Mouse (Mus musculus): ENCODE data around the gene Wdr46. TPM values are rescaled to one million over a fixed set of nuclear protein-coding genes. Genes with fewer than 3 reads are reported as not detected.
"Not testable (repeated sequence)": the region's sequence is repeated elsewhere in the genome, so short reads cannot be mapped to it uniquely, and the experiment has no call there.

The Wdr46 gene
- polyA plus RNA-seq, 1 experiment: 21.4 TPM

GRCm38 (mm10) chr17:33995651-33996050 lies 55.2 kb downstream of the Wdr46 start:
- Histone ChIP-seq H3K4me3 (replicated peaks; ENCODE audit: control insufficient read depth, low read depth, low read length) (no peak overlapping the region), H3K4me1 (ENCODE audit: control insufficient read depth, insufficient read depth, low read length) (no peaks in the 10 kb centered on the region), H3K27ac (ENCODE audit: control insufficient read depth, insufficient read depth, low read depth, low read length, poor library complexity) (no peak overlapping the region)
- TF ChIP-seq POLR2A (IDR thresholded peaks at IDR 0.05; ENCODE audit: borderline replicate concordance, control insufficient read depth, low read depth, low read length): no peak
- TF ChIP-seq CTCF (IDR thresholded peaks at IDR 0.05; ENCODE audit: control insufficient read depth, insufficient read depth, low read length): no peak
- 67% methylated on average over 3 of the region's 3 CpGs for WGBS

GRCm38 (mm10) chr17:33997025-33997424 lies 56.6 kb downstream of the Wdr46 start:
- not testable (repeated sequence) for H3K27ac ChIP-seq (ENCODE audit: control insufficient read depth, insufficient read depth, low read depth, low read length, poor library complexity); H3K4me1 ChIP-seq (ENCODE audit: control insufficient read depth, insufficient read depth, low read length); H3K4me3 ChIP-seq (replicated peaks; ENCODE audit: control insufficient read depth, low read depth, low read length)
- 80% methylated on average over 2 of the region's 2 CpGs for WGBS

GRCm38 (mm10) chr17:33998697-33999096 lies 58.2 kb downstream of the Wdr46 start:
- peak overlapping the region; percentile 75 for H3K4me3 ChIP-seq (replicated peaks; ENCODE audit: control insufficient read depth, low read depth, low read length)
- not testable (repeated sequence) for H3K4me1 ChIP-seq (ENCODE audit: control insufficient read depth, insufficient read depth, low read length); H3K27ac ChIP-seq (ENCODE audit: control insufficient read depth, insufficient read depth, low read depth, low read length, poor library complexity)
- WGBS: 7% methylated on average over 5 of the region's 5 CpGs

Other genes with a start within 250 kb of the Wdr46 start
- 227 and 290 TPM in 2 replicates for gene March2, start 222.0 kb upstream of the Wdr46 start, polyA plus RNA-seq (2011; ENCODE audit: insufficient read depth, insufficient read length, low replicate concordance, missing spikeins)
- 45.8 and 57.6 TPM in 2 replicates for gene Rab11b, start 180.1 kb upstream of the Wdr46 start, polyA plus RNA-seq (2011; ENCODE audit: insufficient read depth, insufficient read length, low replicate concordance, missing spikeins)
- gene Angptl4, start 158.8 kb upstream of the Wdr46 start, polyA plus RNA-seq (2011; ENCODE audit: insufficient read depth, insufficient read length, low replicate concordance, missing spikeins): 3.4 and 7.4 TPM in 2 replicates
- gene Kank3, start 130.1 kb upstream of the Wdr46 start, polyA plus RNA-seq (2011; ENCODE audit: insufficient read depth, insufficient read length, low replicate concordance, missing spikeins): 23.0 and 52.7 TPM in 2 replicates
- gene Rps28, start 116.1 kb upstream of the Wdr46 start, polyA plus RNA-seq (2011; ENCODE audit: insufficient read depth, insufficient read length, low replicate concordance, missing spikeins): 900 and 1,879 TPM in 2 replicates
- 68.0 and 157 TPM in 2 replicates for gene Ndufa7, start 116.1 kb upstream of the Wdr46 start, polyA plus RNA-seq (2011; ENCODE audit: insufficient read depth, insufficient read length, low replicate concordance, missing spikeins)
- gene Cd320, start 97.6 kb upstream of the Wdr46 start, polyA plus RNA-seq (2011; ENCODE audit: insufficient read depth, insufficient read length, low replicate concordance, missing spikeins): 2.8 and 4.6 TPM in 2 replicates
- not detected in 2 replicates for gene Gm7029, start 66.8 kb upstream of the Wdr46 start, polyA plus RNA-seq (2011; ENCODE audit: insufficient read depth, insufficient read length, low replicate concordance, missing spikeins)
- 358 and 477 TPM in 2 replicates for gene Kifc1, start 50.0 kb upstream of the Wdr46 start, polyA plus RNA-seq (2011; ENCODE audit: insufficient read depth, insufficient read length, low replicate concordance, missing spikeins)
- gene Platr17, start 35.5 kb upstream of the Wdr46 start, polyA plus RNA-seq (2011; ENCODE audit: insufficient read depth, insufficient read length, low replicate concordance, missing spikeins): 1.2 and 1.9 TPM in 2 replicates
- 26.4 and 42.3 TPM in 2 replicates for gene Daxx, start 31.2 kb upstream of the Wdr46 start, polyA plus RNA-seq (2011; ENCODE audit: insufficient read depth, insufficient read length, low replicate concordance, missing spikeins)
- gene Tapbp, start 24.8 kb upstream of the Wdr46 start, polyA plus RNA-seq (2011; ENCODE audit: insufficient read depth, insufficient read length, low replicate concordance, missing spikeins): 75.8 and 87.3 TPM in 2 replicates
- 21.2 and 26.3 TPM in 2 replicates for gene Zbtb22, start 24.8 kb upstream of the Wdr46 start, polyA plus RNA-seq (2011; ENCODE audit: insufficient read depth, insufficient read length, low replicate concordance, missing spikeins)
- 91.8 and 173 TPM in 2 replicates for gene Rgl2, start 11.1 kb upstream of the Wdr46 start, polyA plus RNA-seq (2011; ENCODE audit: insufficient read depth, insufficient read length, low replicate concordance, missing spikeins)
- 75.9 and 89.6 TPM in 2 replicates for gene Pfdn6, start 317 bp upstream of the Wdr46 start, polyA plus RNA-seq (2011; ENCODE audit: insufficient read depth, insufficient read length, low replicate concordance, missing spikeins)
- 1.9 and 4.1 TPM in 2 replicates for gene B3galt4, start 10.8 kb downstream of the Wdr46 start, polyA plus RNA-seq (2011; ENCODE audit: insufficient read depth, insufficient read length, low replicate concordance, missing spikeins)
- gene Vps52, start 15.2 kb downstream of the Wdr46 start, polyA plus RNA-seq (2011; ENCODE audit: insufficient read depth, insufficient read length, low replicate concordance, missing spikeins): 13.7 and 23.1 TPM in 2 replicates
- gene Rps18, start 15.3 kb downstream of the Wdr46 start, polyA plus RNA-seq (2011; ENCODE audit: insufficient read depth, insufficient read length, low replicate concordance, missing spikeins): 1,108 and 1,335 TPM in 2 replicates
- 698 and 1,240 TPM in 2 replicates for gene H2-K1, start 59.7 kb downstream of the Wdr46 start, polyA plus RNA-seq (2011; ENCODE audit: insufficient read depth, insufficient read length, low replicate concordance, missing spikeins)
- gene Ring1, start 84.0 kb downstream of the Wdr46 start, polyA plus RNA-seq (2011; ENCODE audit: insufficient read depth, insufficient read length, low replicate concordance, missing spikeins): 9.0 and 35.7 TPM in 2 replicates
- 120 and 165 TPM in 2 replicates for gene H2-Ke6, start 87.4 kb downstream of the Wdr46 start, polyA plus RNA-seq (2011; ENCODE audit: insufficient read depth, insufficient read length, low replicate concordance, missing spikeins)
- 51.4 and 84.6 TPM in 2 replicates for gene Slc39a7, start 91.0 kb downstream of the Wdr46 start, polyA plus RNA-seq (2011; ENCODE audit: insufficient read depth, insufficient read length, low replicate concordance, missing spikeins)
- 36.0 and 70.9 TPM in 2 replicates for gene Rxrb, start 91.2 kb downstream of the Wdr46 start, polyA plus RNA-seq (2011; ENCODE audit: insufficient read depth, insufficient read length, low replicate concordance, missing spikeins)
- 10.7 and 12.6 TPM in 2 replicates for gene Col11a2, start 98.8 kb downstream of the Wdr46 start, polyA plus RNA-seq (2011; ENCODE audit: insufficient read depth, insufficient read length, low replicate concordance, missing spikeins)
- gene H2-Oa, start 151.7 kb downstream of the Wdr46 start, polyA plus RNA-seq (2011; ENCODE audit: insufficient read depth, insufficient read length, low replicate concordance, missing spikeins): 3.9 and 6.3 TPM in 2 replicates
- gene H2-DMa, start 178.9 kb downstream of the Wdr46 start, polyA plus RNA-seq (2011; ENCODE audit: insufficient read depth, insufficient read length, low replicate concordance, missing spikeins): 14.2 and 38.5 TPM in 2 replicates
- gene Brd2, start 182.0 kb downstream of the Wdr46 start, polyA plus RNA-seq (2011; ENCODE audit: insufficient read depth, insufficient read length, low replicate concordance, missing spikeins): 118 and 172 TPM in 2 replicates
- gene H2-DMb2, start 202.6 kb downstream of the Wdr46 start, polyA plus RNA-seq (2011; ENCODE audit: insufficient read depth, insufficient read length, low replicate concordance, missing spikeins): 24.3 and 38.9 TPM in 2 replicates
- gene H2-DMb1, start 212.4 kb downstream of the Wdr46 start, polyA plus RNA-seq (2011; ENCODE audit: insufficient read depth, insufficient read length, low replicate concordance, missing spikeins): 42.1 and 59.8 TPM in 2 replicates
- gene Tap1, start 246.9 kb downstream of the Wdr46 start, polyA plus RNA-seq (2011; ENCODE audit: insufficient read depth, insufficient read length, low replicate concordance, missing spikeins): 34.1 and 55.9 TPM in 2 replicates
- 111 and 156 TPM in 2 replicates for gene Psmb9, start 247.1 kb downstream of the Wdr46 start, polyA plus RNA-seq (2011; ENCODE audit: insufficient read depth, insufficient read length, low replicate concordance, missing spikeins)

Data from bone marrow, adult 2 months (tissue).